Mouse (Mus musculus): ENCODE measurements around the gene Pfn1.

The Pfn1 gene

DNA sequence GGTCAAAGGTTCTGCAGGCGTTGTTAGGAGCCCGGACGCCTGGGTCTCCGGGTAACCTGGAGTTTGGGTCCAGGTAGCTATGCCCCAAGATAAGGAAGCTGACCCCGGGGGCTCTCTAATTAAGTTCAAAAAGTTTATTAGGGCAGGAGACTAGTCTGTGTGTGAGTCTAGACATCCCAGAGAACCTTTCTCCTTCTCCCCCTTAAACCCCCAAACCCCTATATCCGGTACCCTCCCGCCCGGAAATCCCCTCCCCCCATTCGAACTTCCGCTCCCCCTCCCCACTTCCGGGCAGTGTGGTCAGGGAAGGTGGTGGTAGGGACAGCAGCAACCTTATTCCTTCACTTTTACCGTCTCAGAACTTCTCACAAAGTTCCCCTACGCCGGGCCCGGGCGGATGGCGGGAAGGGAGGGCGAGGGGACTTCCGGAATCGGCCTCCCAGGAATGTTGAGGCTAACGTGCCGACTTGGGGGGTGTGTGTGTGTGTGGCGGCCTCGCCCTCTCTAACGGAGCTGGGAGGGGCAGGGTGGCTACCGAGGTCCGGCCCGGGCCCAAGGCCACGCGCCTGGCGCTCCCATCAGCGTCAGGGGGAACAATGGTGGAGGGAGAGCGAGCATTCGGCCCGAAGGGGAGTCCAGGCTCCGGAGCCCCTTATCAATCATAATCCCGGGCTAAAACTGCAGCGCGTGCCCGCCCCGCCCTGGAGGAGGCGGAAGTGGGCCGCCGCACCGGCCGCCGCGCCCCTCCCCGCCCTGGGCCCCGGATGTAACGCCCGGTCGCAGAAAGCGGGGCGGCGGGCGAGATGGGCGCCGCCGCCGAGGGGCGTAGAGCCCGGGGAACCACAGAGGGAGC is 873 bp downstream of the Pfn1 start:
- peak; percentile 71 for DNase-seq

DNA sequence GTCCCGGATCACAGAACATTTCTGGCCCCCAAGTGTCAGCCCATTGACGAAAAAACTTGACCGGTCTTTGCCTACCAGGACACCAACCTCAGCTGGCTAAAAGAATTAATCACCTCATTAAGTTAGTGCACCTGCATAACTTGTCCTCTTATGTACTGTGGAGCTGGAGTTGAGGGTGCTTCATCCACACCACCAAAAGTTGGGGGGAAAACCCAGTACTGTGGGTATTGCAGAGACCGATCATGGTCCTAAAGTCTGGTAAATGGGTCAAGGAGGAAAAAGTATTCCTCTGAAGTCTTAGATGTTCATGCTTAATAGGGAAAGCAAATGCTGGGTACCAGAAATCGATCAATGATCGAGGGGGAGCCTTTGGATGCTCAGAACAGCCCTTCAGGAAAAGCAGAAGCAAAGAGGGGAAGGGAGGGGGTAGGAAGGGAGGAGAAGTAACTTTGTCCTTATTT is 1.5 kb downstream of the Pfn1 start:
- DNase-seq = no peak

- DNase-seq = no peak
Observed at GRCm38 (mm10) chr11:70652029-70652883, 2.2 kb downstream of the Pfn1 start.

- no peak for DNase-seq
Observed at GRCm38 (mm10) chr11:70651391-70651790, 3.1 kb downstream of the Pfn1 start.

DNA sequence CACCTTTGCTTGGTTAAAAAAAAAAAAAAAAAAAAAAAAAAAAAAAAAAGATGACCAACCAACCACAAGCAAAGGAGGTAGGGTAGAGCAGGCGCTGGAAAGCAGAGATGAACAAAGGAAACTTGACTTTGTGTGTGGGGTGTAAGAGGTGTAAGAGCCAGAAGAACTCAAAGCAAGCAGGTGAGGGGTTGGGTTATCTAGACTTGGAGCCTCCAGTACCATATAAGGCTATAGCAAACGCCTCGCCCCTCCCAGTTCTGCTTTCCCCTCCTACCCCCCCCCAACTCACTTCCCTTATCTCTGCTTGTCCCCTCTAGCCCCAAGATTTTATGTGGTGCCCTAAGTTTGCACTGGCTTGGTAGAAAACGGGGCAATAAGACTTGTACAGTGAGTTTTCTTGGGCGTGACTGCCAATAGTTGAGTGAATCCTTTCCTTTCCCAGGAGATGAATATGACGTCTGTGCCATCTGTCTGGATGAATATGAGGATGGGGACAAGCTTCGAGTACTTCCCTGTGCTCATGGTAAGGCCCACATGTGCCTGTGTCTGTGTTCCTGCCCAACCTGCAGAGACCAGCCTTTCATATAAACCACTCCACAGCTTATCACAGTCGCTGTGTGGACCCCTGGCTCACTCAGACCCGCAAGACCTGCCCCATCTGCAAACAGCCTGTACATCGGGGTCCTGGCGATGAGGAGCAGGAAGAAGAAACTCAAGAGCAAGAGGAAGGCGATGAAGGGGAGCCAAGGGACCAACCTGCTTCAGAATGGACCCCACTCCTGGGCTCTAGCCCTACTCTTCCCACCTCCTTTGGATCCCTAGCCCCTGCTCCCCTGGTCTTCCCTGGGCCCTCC is 3.9 kb downstream of the Pfn1 start:
- DNase-seq = no peak

GRCm38 (mm10) chr11:70649185-70649734 is 5.2 kb downstream of the Pfn1 start:
- no peak for DNase-seq

GRCm38 (mm10) chr11:70648512-70648911 is 5.9 kb downstream of the Pfn1 start:
- DNase-seq = no peak

DNA sequence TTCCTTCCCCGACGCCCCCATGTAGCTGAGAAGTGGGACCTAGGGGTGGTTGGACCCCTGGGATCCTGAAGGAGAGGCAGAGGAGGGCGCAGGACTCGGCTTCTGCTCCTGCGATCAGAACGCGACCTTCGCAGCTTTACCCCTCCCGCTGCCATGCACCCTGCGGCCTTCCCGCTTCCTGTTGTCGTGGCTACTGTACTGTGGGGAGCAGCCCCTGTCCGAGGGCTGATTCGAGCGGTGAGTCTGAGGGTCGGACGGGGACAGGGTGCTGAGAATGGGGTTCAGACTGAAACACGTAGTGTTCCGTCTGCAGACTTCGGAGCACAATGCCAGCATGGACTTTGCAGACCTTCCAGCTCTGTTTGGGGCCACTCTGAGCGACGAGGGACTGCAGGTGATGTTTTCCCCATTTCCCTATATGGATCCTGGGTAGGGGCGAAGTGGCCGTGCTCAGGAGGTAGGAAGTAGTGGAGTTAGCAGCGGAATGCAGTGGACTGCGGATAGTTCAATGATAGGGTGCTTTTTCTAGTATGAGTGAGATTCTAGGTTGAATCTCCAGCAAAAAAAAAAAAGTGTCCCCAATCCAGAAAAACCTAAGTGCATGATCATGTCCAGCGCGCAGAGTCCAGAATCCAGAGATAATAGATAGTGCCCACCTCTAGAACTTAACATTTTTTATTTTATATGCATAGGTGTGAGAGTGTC is 6.6 kb downstream of the Pfn1 start:
- peak; percentile 47 for DNase-seq

GRCm38 (mm10) chr11:70646691-70647650 is 7.5 kb downstream of the Pfn1 start, which contains the start of the genes Rnf167 and Slc25a11:
TSS of gene Rnf167 (plus strand) at chr11:70647235.
TSS of gene Slc25a11 (minus strand) at chr11:70647479.
- peak; percentile 96 for DNase-seq

- DNase-seq = peak; percentile 45
Observed at GRCm38 (mm10) chr11:70646259-70646555, 8.2 kb downstream of the Pfn1 start.

- DNase-seq = no peak
Observed at GRCm38 (mm10) chr11:70645461-70646258, 8.8 kb downstream of the Pfn1 start.

DNA sequence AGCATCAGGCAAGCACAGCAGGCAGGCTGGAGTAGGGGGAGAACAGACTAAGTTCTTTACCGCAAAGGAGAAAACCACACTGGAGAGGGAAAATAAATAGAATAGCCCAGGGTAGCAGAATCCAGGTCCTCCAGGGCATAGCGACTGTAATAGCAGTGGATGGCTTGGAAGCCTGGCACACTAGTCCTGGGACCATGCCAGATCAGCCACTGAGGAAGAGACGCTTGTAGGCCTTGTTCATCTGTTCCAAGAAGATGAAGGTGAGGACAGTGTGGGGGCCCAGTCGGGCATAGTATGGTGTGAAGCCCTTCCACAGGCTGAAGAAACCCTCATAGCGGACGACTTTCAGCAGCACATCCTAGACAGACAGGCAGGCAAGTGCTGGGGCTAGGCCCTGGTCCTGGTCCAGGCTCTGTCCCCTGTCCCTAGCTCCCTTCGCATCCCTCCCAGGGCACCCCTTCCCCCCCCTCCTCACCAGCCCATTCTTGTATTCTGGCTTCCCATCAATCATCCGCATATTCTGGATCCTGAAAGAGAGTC is 9.8 kb downstream of the Pfn1 start:
- DNase-seq = no peak

- DNase-seq = no peak
Observed at GRCm38 (mm10) chr11:70643051-70643450, 11.4 kb downstream of the Pfn1 start.

DNA sequence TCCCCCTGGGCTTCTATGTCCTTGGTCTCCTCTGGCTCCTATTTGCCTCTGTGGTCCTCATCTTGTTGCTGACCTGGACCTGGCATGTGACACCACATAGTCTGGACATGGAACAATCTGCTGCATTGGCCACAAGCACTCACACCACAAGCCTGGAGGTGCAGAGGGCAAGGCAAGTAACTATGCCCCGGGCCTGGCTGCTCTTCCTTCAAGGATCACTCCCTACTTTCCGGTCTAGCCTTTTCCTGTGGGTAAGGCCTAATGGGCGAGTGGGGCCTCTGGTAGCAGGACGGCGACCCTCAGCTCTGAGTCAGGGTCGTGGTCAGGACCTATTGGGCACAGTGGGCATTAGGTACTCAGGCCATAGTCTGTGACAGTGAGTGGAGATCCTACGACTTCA is 13.2 kb downstream of the Pfn1 start:
- DNase-seq = no peak

DNA sequence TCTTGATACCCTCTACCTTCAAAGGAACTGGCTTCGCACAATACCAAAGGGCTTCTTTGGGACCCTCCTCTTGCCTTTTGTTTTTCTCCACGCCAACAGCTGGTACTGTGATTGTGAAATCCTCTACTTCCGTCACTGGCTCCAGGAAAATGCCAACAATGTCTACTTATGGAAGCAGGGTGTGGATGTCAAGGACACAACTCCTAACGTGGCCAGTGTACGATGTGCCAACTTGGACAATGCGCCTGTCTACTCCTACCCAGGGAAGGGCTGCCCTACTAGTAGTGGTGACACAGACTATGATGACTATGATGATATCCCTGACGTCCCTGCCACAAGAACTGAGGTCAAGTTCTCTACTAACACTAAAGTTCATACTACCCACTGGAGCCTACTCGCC is 14.5 kb downstream of the Pfn1 start:
- DNase-seq = no peak

DNA sequence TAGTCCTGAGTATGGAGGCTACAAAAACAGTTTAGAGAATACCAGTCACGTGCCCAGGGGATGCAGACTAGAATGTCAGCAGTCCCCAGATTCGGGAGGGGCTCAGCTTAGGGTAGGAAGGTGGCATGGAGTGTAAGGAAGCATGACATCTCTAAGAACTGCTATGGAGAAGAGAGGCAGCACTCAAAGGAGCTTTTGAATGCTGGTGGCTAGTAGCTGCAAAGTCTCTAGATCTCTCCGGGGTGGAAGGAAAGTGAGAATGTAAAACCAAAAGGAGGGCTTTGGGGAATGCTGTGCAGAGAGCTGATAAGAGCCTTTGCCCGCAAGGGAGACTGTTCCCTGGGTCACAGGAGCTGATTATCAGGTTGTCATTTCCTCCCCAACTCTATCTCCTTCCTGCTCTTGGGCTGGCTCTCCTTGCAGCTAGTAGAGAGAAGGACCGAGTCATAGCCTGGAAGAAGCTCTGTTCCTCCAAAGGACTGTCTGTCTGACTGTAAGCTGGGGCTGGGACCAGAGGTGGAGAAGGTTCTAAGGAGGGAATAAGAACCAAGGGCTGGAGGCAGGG is 15.6 kb downstream of the Pfn1 start, which contains the start of gene Gp1ba:
Gene Gp1ba, plus strand, starts transcription at position 409 of the 565 bp plus-strand sequence.
- no peak for DNase-seq

DNA sequence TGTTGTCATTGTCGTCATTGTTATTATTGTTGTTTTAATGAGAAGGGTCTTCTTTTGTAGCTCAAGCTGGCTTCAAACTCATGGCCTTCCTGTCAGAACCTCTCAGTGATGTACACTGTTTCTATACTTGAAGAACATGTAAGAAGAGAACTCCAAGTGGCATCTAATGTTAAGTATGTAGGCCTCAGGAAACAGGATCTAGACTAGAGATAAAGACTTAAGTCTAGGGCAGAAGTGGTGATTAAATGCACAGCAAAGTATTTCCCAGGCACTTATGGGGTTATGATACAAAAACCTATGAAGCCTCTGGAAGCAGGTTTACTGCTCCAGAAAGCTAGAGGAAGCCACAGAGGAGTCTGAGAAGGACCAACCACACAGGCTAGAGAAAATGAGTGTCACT is 16.2 kb downstream of the Pfn1 start:
- DNase-seq = no peak

DNA sequence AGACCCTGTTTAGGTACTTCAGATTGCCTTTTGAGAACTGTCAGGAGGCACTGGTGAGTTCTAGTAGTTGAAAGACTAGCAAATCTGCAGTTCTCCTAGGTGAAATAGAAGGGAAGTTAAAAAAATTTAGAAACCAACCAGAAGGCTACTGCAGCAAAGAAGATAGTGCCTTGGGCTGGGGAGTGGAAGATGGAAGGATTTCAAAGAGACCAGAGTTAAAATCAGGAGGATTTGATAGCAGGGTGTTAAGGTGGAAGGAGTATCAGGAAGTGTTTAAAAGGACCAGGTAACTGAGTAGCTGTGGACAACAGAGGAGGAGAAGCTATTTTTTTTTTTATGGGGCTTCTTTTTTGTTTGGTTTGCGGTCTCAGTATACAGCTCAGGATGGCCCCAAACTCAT is 16.7 kb downstream of the Pfn1 start:
- DNase-seq = no peak

DNA sequence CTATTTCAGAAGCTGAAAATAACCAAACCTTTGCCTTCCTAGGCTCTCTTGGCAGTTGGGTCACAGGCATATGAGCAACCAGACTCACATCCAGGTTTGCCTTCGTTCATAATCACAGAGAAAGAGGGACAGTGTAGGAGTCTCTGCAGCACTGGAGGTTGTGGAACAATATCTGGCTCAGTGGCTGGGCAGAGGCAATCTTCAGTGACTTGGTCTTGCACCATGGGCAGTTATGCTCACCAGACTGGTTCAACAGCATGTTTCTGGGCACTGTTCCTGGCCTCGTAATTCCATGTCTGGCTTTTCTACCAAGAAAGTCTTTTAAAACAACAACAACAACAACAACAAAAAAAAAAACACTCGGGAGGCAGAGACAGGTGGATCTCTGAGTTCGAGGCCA is 18.8 kb downstream of the Pfn1 start:
- DNase-seq = no peak
